Mouse (Mus musculus) olfactory bulb, adult 2 months (tissue): ENCODE measurements around the gene Psmd11. TPM values are rescaled to one million over a fixed set of nuclear protein-coding genes. Genes with fewer than 3 reads are reported as not detected.
"Not testable (repeated sequence)": the region's sequence is repeated elsewhere in the genome, so short reads cannot be mapped to it uniquely, and the experiment has no call there.

Experiments used
- H3K27ac ChIP-seq: fragments of 200-500 bp; 2 replicates; pipeline ENCODE4 v1.5.1; 2012; ENCODE audit warnings: low read depth, low read length; ENCODE audit not compliant: insufficient read depth
- H3K4me1 ChIP-seq: fragments of 200-500 bp; 2 replicates; pipeline ENCODE4 v1.6.1; 2012; ENCODE audit warnings: low read length; ENCODE audit not compliant: control insufficient read depth, insufficient read depth
- H3K4me3 ChIP-seq: fragments of 200-500 bp; 2 replicates; pipeline ENCODE4 v1.5.1; 2012; ENCODE audit warnings: mild to moderate bottlenecking, low read depth, low read length, moderate library complexity; ENCODE audit not compliant: insufficient read depth
- CTCF ChIP-seq: fragments of 200-500 bp; IDR thresholded peaks from 2 replicates; pipeline ENCODE4 v1.5.1; 2012; ENCODE audit warnings: low read depth, mild to moderate bottlenecking, low read length, moderate library complexity; ENCODE audit not compliant: insufficient read depth
- POLR2A ChIP-seq: fragments of 200-500 bp; IDR thresholded peaks from 2 replicates; pipeline ENCODE4 v1.6.1; 2012; ENCODE audit warnings: mild to moderate bottlenecking, low read depth, low read length, moderate library complexity; ENCODE audit not compliant: insufficient read depth
- WGBS: fragments of 180-500 bp; shearing (Covaris S2); methylation state at CpG from one replicate; pipeline ENCODE4 v1.1.7; 2018; 5-methylcytosine and 5-hydroxymethylcytosine counted together
- polyA plus RNA-seq: library from polyadenylated mRNA; stranded (reverse); fragments of >200 nt; gene quantifications from 2 replicates; pipeline ENCODE4 v1.2.4, GENCODE M21; 2012; ENCODE audit warnings: low replicate concordance; ENCODE audit not compliant: missing spikeins, insufficient read depth, insufficient read length

The Psmd11 gene
- polyA plus RNA-seq: not detected in 2 replicates

- under 1% methylated on average over 58 of the region's 58 CpGs for WGBS
- TF ChIP-seq POLR2A (peak; percentile 80), CTCF (peak; percentile 37; the same call in 1 of the 2 replicates)
- Histone ChIP-seq H3K4me1 (peaks cover 2% of the 10 kb centered on the region; the same call in 1 of the 2 replicates), H3K27ac (peak within 1 kb of the TSS; percentile 81), H3K4me3 (peak within 1 kb of the TSS; percentile 96)
Measured at GRCm38 (mm10) chr11:80428381-80429008, at the start of gene Psmd11. TSS of gene Psmd11 (plus strand) at chr11:80428615.

- WGBS: 97% methylated on average over 7 of the region's 7 CpGs
- not testable (repeated sequence) for H3K4me3 ChIP-seq, H3K27ac ChIP-seq, H3K4me1 ChIP-seq
Measured at GRCm38 (mm10) chr11:80379184-80379583, 49.2 kb upstream of the Psmd11 start.

GRCm38 (mm10) chr11:80382626-80383018 lies 45.8 kb upstream of the Psmd11 start:
- WGBS: 2% methylated on average over 12 of the region's 12 CpGs

DNA sequence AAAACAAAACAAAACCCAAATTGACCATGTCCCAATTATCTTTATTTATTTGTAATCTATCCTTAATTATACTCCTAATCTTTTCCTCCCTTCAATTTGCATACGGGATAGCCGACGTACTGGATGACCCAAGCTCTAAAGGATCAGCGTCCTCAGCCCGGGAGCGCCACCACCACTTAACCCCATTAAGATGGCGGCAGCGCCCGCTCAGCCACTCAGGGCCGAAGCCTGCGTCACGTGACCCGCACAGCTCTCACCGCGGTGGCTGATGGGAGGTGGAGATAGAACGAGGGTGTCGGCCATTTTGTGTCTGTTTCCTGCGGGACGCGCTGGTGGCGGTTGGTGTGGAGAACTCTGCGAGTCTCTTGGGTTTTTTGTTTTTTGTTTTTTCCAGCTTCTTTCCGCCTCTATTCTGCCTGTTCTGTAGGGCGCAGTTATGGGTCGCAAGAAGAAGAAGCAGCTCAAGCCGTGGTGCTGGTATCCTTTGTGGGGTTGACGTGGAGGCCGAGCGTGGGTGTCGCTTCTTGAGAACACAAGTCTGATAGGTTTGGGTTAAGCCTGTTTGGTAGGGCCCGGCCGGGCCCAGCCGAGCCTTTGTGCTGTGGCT lies 45.3 kb upstream of the Psmd11 start, which contains the start of gene Zfp207:
Gene Zfp207 (plus strand): TSS at position 261 of the 607 bp plus-strand sequence.
- TF ChIP-seq CTCF (no peak), POLR2A (peak; percentile 69)
- WGBS: under 1% methylated on average over 33 of the region's 33 CpGs
- Histone ChIP-seq H3K4me3 (peak within 1 kb of the TSS; percentile 88), H3K4me1 (no peaks in the 10 kb centered on the region), H3K27ac (peak within 1 kb of the TSS; percentile 91)

More at GRCm38 (mm10) chr11:80382626-80383018, 45.8 kb upstream of the Psmd11 start:
- TF ChIP-seq POLR2A (no peak), CTCF (no peak)
- Histone ChIP-seq H3K4me3 (peak overlapping the region; percentile 88), H3K4me1 (no peaks in the 10 kb centered on the region), H3K27ac (peak overlapping the region; percentile 91)

DNA sequence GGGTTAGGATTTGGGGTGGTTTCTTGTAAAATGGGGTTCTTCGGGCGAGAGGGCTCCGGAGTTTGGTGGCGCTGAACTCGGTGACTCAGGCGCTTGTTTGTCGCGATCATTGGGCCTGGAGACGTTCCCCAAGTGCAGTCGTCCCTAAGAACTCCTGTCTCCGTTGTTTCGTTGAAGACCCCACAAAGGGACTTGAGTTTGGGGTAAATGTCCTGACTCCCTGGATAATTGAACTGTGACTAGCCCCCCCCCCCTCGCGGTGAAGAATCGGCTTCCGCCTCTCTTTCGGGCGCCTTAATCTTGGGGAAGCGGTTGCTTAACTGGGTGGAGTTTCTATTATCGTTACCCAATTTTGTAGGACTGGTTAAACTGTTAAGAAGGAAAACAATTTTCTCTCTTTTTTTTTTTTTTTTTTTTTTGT lies 44.8 kb upstream of the Psmd11 start:
- Histone ChIP-seq H3K4me3 (peak overlapping the region; percentile 88), H3K27ac (peak overlapping the region; percentile 88), H3K4me1 (no peaks in the 10 kb centered on the region)
- no peak for TF ChIP-seq POLR2A
- no peak for TF ChIP-seq CTCF
- WGBS: under 1% methylated on average over 20 of the region's 20 CpGs

GRCm38 (mm10) chr11:80384461-80384860 lies 44.0 kb upstream of the Psmd11 start:
- no peak for TF ChIP-seq CTCF
- no peak for TF ChIP-seq POLR2A
- no peak overlapping the region for H3K27ac ChIP-seq
- H3K4me3 ChIP-seq: peak overlapping the region; percentile 52
- no peaks in the 10 kb centered on the region for H3K4me1 ChIP-seq

DNA sequence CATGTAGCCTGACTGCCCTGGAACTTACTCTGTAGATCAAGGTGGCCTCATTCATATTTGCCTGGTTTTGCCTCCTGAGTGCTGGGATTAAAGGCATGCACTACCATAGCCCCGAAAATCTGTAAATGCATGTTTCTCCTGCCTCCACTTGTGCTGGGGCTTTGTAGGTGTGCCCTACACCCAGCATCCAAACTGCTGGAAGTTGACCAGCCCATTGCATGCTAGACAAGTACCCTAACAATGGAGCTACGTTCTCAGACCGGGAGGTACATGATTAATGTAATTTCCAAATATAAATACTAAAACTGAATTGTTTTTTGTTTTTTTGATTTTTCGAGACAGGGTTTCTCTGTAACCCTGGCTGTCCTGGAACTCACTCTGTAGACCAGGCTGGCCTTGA lies 43.4 kb upstream of the Psmd11 start:
- H3K4me3 ChIP-seq: peak overlapping the region; percentile 45
- TF ChIP-seq CTCF: no peak
- no peak for TF ChIP-seq POLR2A
- H3K27ac ChIP-seq: no peak overlapping the region
- no peaks in the 10 kb centered on the region for H3K4me1 ChIP-seq
- 9% methylated on average over 4 of the region's 4 CpGs for WGBS

DNA sequence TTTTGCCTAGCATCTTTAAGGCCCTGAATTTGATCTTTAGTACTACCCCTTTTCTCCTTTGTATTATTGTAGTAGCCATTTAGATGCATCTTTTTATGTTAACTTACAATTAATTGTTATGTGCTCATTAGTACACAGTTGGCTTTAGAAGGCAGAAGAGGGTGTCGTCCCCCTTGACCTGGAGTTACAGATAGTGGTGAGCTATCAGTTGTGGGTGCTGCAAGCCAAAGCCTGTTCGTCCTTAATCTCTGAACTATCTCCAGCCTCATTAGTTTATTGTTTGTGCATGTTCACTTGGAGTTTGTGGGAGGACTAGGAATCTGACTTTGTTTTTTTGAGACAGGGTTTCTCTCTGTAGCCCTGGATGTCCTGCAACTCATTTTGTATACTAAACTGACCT lies 41.6 kb upstream of the Psmd11 start:
- no peaks in the 10 kb centered on the region for H3K4me1 ChIP-seq
- TF ChIP-seq CTCF (no peak), POLR2A (no peak)
- no peak overlapping the region for H3K27ac ChIP-seq
- 17% methylated on average over 2 of the region's 2 CpGs for WGBS
- no peak overlapping the region for H3K4me3 ChIP-seq

DNA sequence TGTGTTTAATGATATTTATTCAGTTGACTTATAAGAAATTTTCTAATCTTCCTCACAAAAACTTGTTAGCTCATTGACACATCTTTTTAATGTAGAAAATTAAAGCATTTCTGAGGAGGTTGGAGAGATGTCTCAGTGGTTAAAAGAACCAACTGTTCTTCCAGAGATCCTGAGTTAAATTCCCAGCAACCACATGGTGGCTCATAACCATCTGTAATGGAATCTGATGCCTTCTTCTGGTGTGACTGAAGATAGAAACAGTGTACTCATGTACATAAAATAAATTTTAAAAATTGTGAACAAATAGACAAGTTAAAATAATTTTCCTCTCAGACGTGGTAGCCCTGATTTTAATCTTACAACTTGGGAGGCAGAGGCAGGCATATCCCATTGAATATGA lies 38.5 kb upstream of the Psmd11 start:
- TF ChIP-seq POLR2A: no peak
- no peak for TF ChIP-seq CTCF
- no peak overlapping the region for H3K4me3 ChIP-seq
- H3K4me1 ChIP-seq: no peaks in the 10 kb centered on the region
- 77% methylated on average over 1 of the region's 1 CpGs for WGBS
- no peak overlapping the region for H3K27ac ChIP-seq
